19 mouse cellular contexts compared by ENCODE assay signal in the genomic region with DNA sequence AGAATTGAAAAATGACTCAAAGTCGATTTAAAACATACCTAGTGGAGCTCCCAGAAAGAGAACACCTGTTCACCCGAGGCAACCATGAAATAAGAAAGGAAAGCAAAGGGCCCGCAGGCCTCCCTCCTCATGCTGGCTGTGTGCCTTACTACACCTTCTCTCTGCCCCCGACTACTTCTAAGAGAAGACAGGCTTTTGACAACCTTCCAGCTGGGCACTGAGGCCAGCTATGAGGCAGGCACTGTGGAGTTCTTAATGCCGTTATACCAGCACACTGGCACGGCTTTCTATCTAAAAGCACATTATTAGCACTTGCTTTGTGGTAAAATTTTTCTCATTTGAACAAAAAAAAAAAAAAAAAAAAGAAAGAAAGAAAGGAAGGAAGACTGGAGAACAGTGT.
DNase-seq lines count a peak whose midpoint lies in the region; ATAC-seq lines count a peak whose summit lies in the region.
"Had no signal": no experiment of that assay in that cellular context is flagged by ENCODE, and none has a peak within 500 bp of the region (broad histone marks: within the 10 kb centered on the region; RNA-seq: fewer than 3 reads in every experiment).

No protein-coding gene starts in this region.

- no peaks in the 10 kb centered on the region for H3K36me3 ChIP-seq in forebrain, embryonic 14.5 days (ENCODE audit: control insufficient read depth, insufficient read depth, low read length)
- H3K36me3 ChIP-seq in forebrain, embryonic 11.5 days (ENCODE audit: control insufficient read depth, insufficient read depth, low read length): no peaks in the 10 kb centered on the region
- H3K36me3 ChIP-seq in midbrain, embryonic 14.5 days (ENCODE audit: control insufficient read depth, insufficient read depth, low read length): no peaks in the 10 kb centered on the region
- H3K36me3 ChIP-seq in midbrain, embryonic 13.5 days: no peaks in the 10 kb centered on the region
- H3K36me3 ChIP-seq: embryonic facial prominence, embryonic 10.5 days; G1E; heart, embryonic 12.5 days; intestine, embryonic 15.5 days had no signal

- ATAC-seq in forebrain, embryonic 14.5 days: peak; percentile 54; the same call in 1 of the 2 replicates
- ATAC-seq in forebrain, embryonic 11.5 days (replicated peaks; ENCODE audit: low FRiP score): no peak
- no peak for ATAC-seq in midbrain, embryonic 14.5 days (ENCODE audit: low FRiP score, low TSS enrichment)
- ATAC-seq in midbrain, embryonic 13.5 days: no peak
- no peak for ATAC-seq in inflammation-experienced regulatory T-cells, adult 6 months
- ATAC-seq: CD4-positive, CD25-positive, alpha-beta regulatory T cell, adult 4 months; hindbrain, embryonic 16.5 days; intestine, embryonic 15.5 days had no signal

- 44% methylated on average over 6 of the region's 6 CpGs for WGBS in forebrain, embryonic 14.5 days
- WGBS in forebrain, embryonic 11.5 days: 74% methylated on average over 6 of the region's 6 CpGs
- WGBS in midbrain, embryonic 14.5 days: 79% methylated on average over 6 of the region's 6 CpGs
- 79% methylated on average over 6 of the region's 6 CpGs for WGBS in midbrain, embryonic 13.5 days

- no peaks in the 10 kb centered on the region for H3K4me1 ChIP-seq in forebrain, embryonic 14.5 days (ENCODE audit: control insufficient read depth, insufficient read depth, low read length)
- H3K4me1 ChIP-seq in forebrain, embryonic 11.5 days (replicated peaks; ENCODE audit: control insufficient read depth, insufficient read depth, low read length): no peaks in the 10 kb centered on the region
- no peaks in the 10 kb centered on the region for H3K4me1 ChIP-seq in midbrain, embryonic 14.5 days (ENCODE audit: control insufficient read depth, insufficient read depth, low read length)
- H3K4me1 ChIP-seq in midbrain, embryonic 13.5 days (replicated peaks): no peaks in the 10 kb centered on the region
- H3K4me1 ChIP-seq: embryonic facial prominence, embryonic 10.5 days; heart, embryonic 12.5 days; intestine, embryonic 15.5 days had no signal

- no peaks in the 10 kb centered on the region for H3K9me3 ChIP-seq in forebrain, embryonic 14.5 days (replicated peaks; ENCODE audit: control insufficient read depth, low read length)
- no peaks in the 10 kb centered on the region for H3K9me3 ChIP-seq in forebrain, embryonic 11.5 days (ENCODE audit: control insufficient read depth, low read length)
- no peaks in the 10 kb centered on the region for H3K9me3 ChIP-seq in midbrain, embryonic 14.5 days (ENCODE audit: control insufficient read depth, low read length)
- no peaks in the 10 kb centered on the region for H3K9me3 ChIP-seq in midbrain, embryonic 13.5 days
- H3K9me3 ChIP-seq: embryonic facial prominence, embryonic 10.5 days; G1E; heart, embryonic 12.5 days; intestine, embryonic 15.5 days had no signal

- no peaks in the 10 kb centered on the region for H3K27me3 ChIP-seq in forebrain, embryonic 14.5 days (replicated peaks; ENCODE audit: control insufficient read depth, insufficient read depth, low read length)
- H3K27me3 ChIP-seq in forebrain, embryonic 11.5 days (ENCODE audit: control insufficient read depth, insufficient read depth, low read length): no peaks in the 10 kb centered on the region
- no peaks in the 10 kb centered on the region for H3K27me3 ChIP-seq in midbrain, embryonic 14.5 days (ENCODE audit: control insufficient read depth, insufficient read depth, low read length)
- no peaks in the 10 kb centered on the region for H3K27me3 ChIP-seq in midbrain, embryonic 13.5 days
- H3K27me3 ChIP-seq: heart, embryonic 12.5 days; intestine, embryonic 15.5 days had no signal

- no peak overlapping the region for H3K4me3 ChIP-seq in forebrain, embryonic 14.5 days (ENCODE audit: low read depth, low read length)
- H3K4me3 ChIP-seq in forebrain, embryonic 11.5 days (ENCODE audit: low read depth, low read length): no peak overlapping the region
- no peak overlapping the region for H3K4me3 ChIP-seq in midbrain, embryonic 14.5 days (replicated peaks; ENCODE audit: low read depth, low read length)
- H3K4me3 ChIP-seq in midbrain, embryonic 13.5 days (replicated peaks): no peak overlapping the region
- H3K4me3 ChIP-seq: embryonic facial prominence, embryonic 10.5 days; heart, embryonic 12.5 days; intestine, embryonic 15.5 days had no signal

- H3K9ac ChIP-seq in forebrain, embryonic 14.5 days (ENCODE audit: low read length): no peak overlapping the region
- no peak overlapping the region for H3K9ac ChIP-seq in forebrain, embryonic 11.5 days (ENCODE audit: low read length)
- no peak overlapping the region for H3K9ac ChIP-seq in midbrain, embryonic 14.5 days (replicated peaks; ENCODE audit: low read length)
- no peak overlapping the region for H3K9ac ChIP-seq in midbrain, embryonic 13.5 days (replicated peaks)
- H3K9ac ChIP-seq: heart, embryonic 12.5 days; intestine, embryonic 15.5 days had no signal

- H3K27ac ChIP-seq in forebrain, embryonic 14.5 days (ENCODE audit: low read depth, low read length): no peak overlapping the region
- no peak overlapping the region for H3K27ac ChIP-seq in forebrain, embryonic 11.5 days (ENCODE audit: low read depth, low read length)
- H3K27ac ChIP-seq in midbrain, embryonic 14.5 days (replicated peaks; ENCODE audit: low read depth, low read length): no peak overlapping the region
- H3K27ac ChIP-seq in midbrain, embryonic 13.5 days: no peak overlapping the region
- H3K27ac ChIP-seq: embryonic facial prominence, embryonic 10.5 days; intestine, embryonic 15.5 days had no signal

- DNase-seq in cerebellum, adult 9-11 months: peak; percentile 2
- no peak for DNase-seq in cerebellum, postnatal 36 days
- peak; percentile 56 for DNase-seq in forebrain, embryonic 14.5 days (ENCODE audit: low spot score)
- DNase-seq in forebrain, embryonic 11.5 days (ENCODE audit: low spot score): no peak
- peak; percentile 5 for DNase-seq in midbrain, embryonic 14.5 days
- DNase-seq: adrenal gland, adult 8-10 months; adrenal gland, postnatal 36 days; B cell, adult 2 months; cerebellum, adult 11-12 months; gastrocnemius, postnatal 14 days; kidney, adult 2 months had no signal

- no peak overlapping the region for H3K4me2 ChIP-seq in forebrain, embryonic 14.5 days (ENCODE audit: low read length)
- H3K4me2 ChIP-seq in forebrain, embryonic 11.5 days (ENCODE audit: low read depth, low read length, severe bottlenecking): no peak overlapping the region
- no peak overlapping the region for H3K4me2 ChIP-seq in midbrain, embryonic 14.5 days (ENCODE audit: low read length)
- no peak overlapping the region for H3K4me2 ChIP-seq in midbrain, embryonic 13.5 days (replicated peaks)
- H3K4me2 ChIP-seq: heart, embryonic 12.5 days; intestine, embryonic 15.5 days had no signal

Comparison
In these comparisons a context has a peak if more than half of its experiments do, and no peak if none do; other contexts are left out.
1. DNase-seq: peak in cerebellum, adult 9-11 months (single experiment), forebrain, embryonic 14.5 days (single experiment) and midbrain, embryonic 14.5 days (single experiment); none in cerebellum, postnatal 36 days (0 of 2) and forebrain, embryonic 11.5 days (single experiment).